Mouse (Mus musculus): ENCODE measurements around the gene Ranbp10. TPM values are rescaled to one million over a fixed set of nuclear protein-coding genes. Genes with fewer than 3 reads are reported as not detected.

Ranbp10 gene
- polyA plus RNA-seq, 3 experiments from 2014 or later = 5.3 to 8.7 (median 5.9) TPM

Other genes starting within 250 kb of the Ranbp10 start
- 1 to 10 TPM; 6.1 to 9.3 (median 8.7) TPM for gene Ripor1, start 222.1 kb downstream of the Ranbp10 start, polyA plus RNA-seq (2017; shearing (Covaris generic))
- gene Ctcf, start 190.8 kb downstream of the Ranbp10 start, polyA plus RNA-seq (2017; shearing (Covaris generic)) = 10 to 100 TPM; 52.4 to 66.1 (median 56.0) TPM
- 1 to 10 TPM in 2 of 3 experiments, under 1 TPM in 1; 0.74 to 2.5 (median 1.5) TPM for gene Agrp, start 190.0 kb downstream of the Ranbp10 start, polyA plus RNA-seq (2017; shearing (Covaris generic))
- gene Carmil2, start 141.1 kb downstream of the Ranbp10 start, polyA plus RNA-seq (2017; shearing (Covaris generic)) = 1 to 10 TPM; 4.6 to 6.8 (median 6.6) TPM
- 10 to 100 TPM; 53.2 to 71.2 (median 54.5) TPM for gene Acd, start 126.2 kb downstream of the Ranbp10 start, polyA plus RNA-seq (2017; shearing (Covaris generic))
- gene Pard6a, start 126.2 kb downstream of the Ranbp10 start, polyA plus RNA-seq (2017; shearing (Covaris generic)) = 10 to 100 TPM in 1 of 3 experiments, 1 to 10 TPM in 2; 7.2 to 11.0 (median 9.0) TPM
- gene 4933405L10Rik, start 119.7 kb downstream of the Ranbp10 start, polyA plus RNA-seq (2017; shearing (Covaris generic)) = not detected
- gene Enkd1, start 119.1 kb downstream of the Ranbp10 start, polyA plus RNA-seq (2017; shearing (Covaris generic)) = 1 to 10 TPM; 1.3 to 2.9 (median 1.9) TPM
- 1 to 10 TPM; 1.7 to 5.9 (median 3.9) TPM for gene Gfod2, start 68.7 kb downstream of the Ranbp10 start, polyA plus RNA-seq (2017; shearing (Covaris generic))
- not detected for gene Tsnaxip1, start 381 bp upstream of the Ranbp10 start, polyA plus RNA-seq (2017; shearing (Covaris generic))
- gene Cenpt, start 25.9 kb upstream of the Ranbp10 start, polyA plus RNA-seq (2017; shearing (Covaris generic)) = 10 to 100 TPM; 13.8 to 22.1 (median 18.4) TPM
- gene Thap11, start 27.8 kb upstream of the Ranbp10 start, polyA plus RNA-seq (2017; shearing (Covaris generic)) = 1 to 10 TPM; 5.5 to 6.7 (median 6.0) TPM
- 10 to 100 TPM; 10.8 to 70.1 (median 13.0) TPM for gene Nutf2, start 33.2 kb upstream of the Ranbp10 start, polyA plus RNA-seq (2017; shearing (Covaris generic))
- gene Edc4, start 53.5 kb upstream of the Ranbp10 start, polyA plus RNA-seq (2017; shearing (Covaris generic)) = 10 to 100 TPM; 28.1 to 41.1 (median 33.9) TPM
- gene Nrn1l, start 66.2 kb upstream of the Ranbp10 start, polyA plus RNA-seq (2017; shearing (Covaris generic)) = 1 to 10 TPM in 2 of 3 experiments, not detected in 1; 1.2 to 1.8 TPM
- gene Pskh1, start 73.1 kb upstream of the Ranbp10 start, polyA plus RNA-seq (2017; shearing (Covaris generic)) = 10 to 100 TPM; 10.0 to 14.4 (median 11.1) TPM
- 1 to 10 TPM; 3.0 to 4.1 (median 3.4) TPM for gene Ctrl, start 106.5 kb upstream of the Ranbp10 start, polyA plus RNA-seq (2017; shearing (Covaris generic))
- 100 to 1,000 TPM; 368 to 388 (median 373) TPM for gene Psmb10, start 111.1 kb upstream of the Ranbp10 start, polyA plus RNA-seq (2017; shearing (Covaris generic))
- under 1 TPM; 0.44 to 0.67 (median 0.45) TPM for gene Lcat, start 116.0 kb upstream of the Ranbp10 start, polyA plus RNA-seq (2017; shearing (Covaris generic))
- 1 to 10 TPM; 5.4 to 8.8 (median 6.4) TPM for gene Slc12a4, start 138.7 kb upstream of the Ranbp10 start, polyA plus RNA-seq (2017; shearing (Covaris generic))
- gene Dpep3, start 152.1 kb upstream of the Ranbp10 start, polyA plus RNA-seq (2017; shearing (Covaris generic)) = not detected
- gene Dus2, start 164.0 kb upstream of the Ranbp10 start, polyA plus RNA-seq (2017; shearing (Covaris generic)) = 10 to 100 TPM; 29.0 to 36.7 (median 32.2) TPM
- gene Dpep2nb, start 178.6 kb upstream of the Ranbp10 start, polyA plus RNA-seq (2017; shearing (Covaris generic)) = not detected
- 10 to 100 TPM in 2 of 3 experiments, 1 to 10 TPM in 1; 9.3 to 15.6 (median 12.3) TPM for gene Ddx28, start 184.5 kb upstream of the Ranbp10 start, polyA plus RNA-seq (2017; shearing (Covaris generic))
- 10 to 100 TPM; 35.1 to 41.7 (median 37.1) TPM for gene Nfatc3, start 231.5 kb upstream of the Ranbp10 start, polyA plus RNA-seq (2017; shearing (Covaris generic))